Mouse (Mus musculus): ENCODE results near the gene Git2. TPM values are rescaled to one million over a fixed set of nuclear protein-coding genes. Genes with fewer than 3 reads are reported as not detected.

Gene Git2
- polyA plus RNA-seq, 1 experiment from 2014 or later = 39.3 TPM

GRCm38 (mm10) chr5:114772456-114773203 lies 2.7 kb downstream of the Git2 start:
- Histone ChIP-seq H3K9me3 (no peaks in the 10 kb centered on the region), H3K27me3 (ENCODE audit: insufficient read depth, poor library complexity, severe bottlenecking) (no peaks in the 10 kb centered on the region), H3K4me1 (replicated peaks) (peaks cover 51% of the 10 kb centered on the region), H3K4me3 (peak overlapping the region; percentile 99), H3K27ac (peak overlapping the region; percentile 99), H3K36me3 (peaks cover 9% of the 10 kb centered on the region; the same call in 1 of the 2 replicates)
- DNase-seq (ENCODE audit: low spot score) = peak; percentile 47
- 2% methylated on average over 51 of the region's 57 CpGs for WGBS

- peak overlapping the region; percentile 99 for H3K4me3 ChIP-seq
- H3K27ac ChIP-seq = no peak overlapping the region
- peaks cover 9% of the 10 kb centered on the region; the same call in 1 of the 2 replicates for H3K36me3 ChIP-seq
- H3K27me3 ChIP-seq (ENCODE audit: insufficient read depth, poor library complexity, severe bottlenecking) = no peaks in the 10 kb centered on the region
- 83% methylated on average over 8 of the region's 8 CpGs for WGBS
- DNase-seq (ENCODE audit: low spot score) = no peak
- H3K4me1 ChIP-seq (replicated peaks) = peaks cover 48% of the 10 kb centered on the region
- no peaks in the 10 kb centered on the region for H3K9me3 ChIP-seq
Measured at GRCm38 (mm10) chr5:114771796-114772195, 3.5 kb downstream of the Git2 start.

- WGBS = 93% methylated on average over 8 of the region's 8 CpGs
Measured at GRCm38 (mm10) chr5:114769786-114770185, 5.5 kb downstream of the Git2 start.

GRCm38 (mm10) chr5:114767185-114767584 lies 8.1 kb downstream of the Git2 start:
- no peak for DNase-seq (ENCODE audit: low spot score)
- Histone ChIP-seq H3K4me3 (no peak overlapping the region), H3K4me1 (replicated peaks) (peaks cover 18% of the 10 kb centered on the region), H3K27ac (no peak overlapping the region), H3K9me3 (no peaks in the 10 kb centered on the region), H3K36me3 (peaks cover 53% of the 10 kb centered on the region), H3K27me3 (ENCODE audit: insufficient read depth, poor library complexity, severe bottlenecking) (no peaks in the 10 kb centered on the region)
- WGBS = 91% methylated on average over 7 of the region's 7 CpGs

More at GRCm38 (mm10) chr5:114769786-114770185, 5.5 kb downstream of the Git2 start:
- Histone ChIP-seq H3K36me3 (peaks cover 27% of the 10 kb centered on the region), H3K27ac (no peak overlapping the region), H3K4me3 (no peak overlapping the region), H3K4me1 (replicated peaks) (peaks cover 30% of the 10 kb centered on the region), H3K9me3 (no peaks in the 10 kb centered on the region), H3K27me3 (ENCODE audit: insufficient read depth, poor library complexity, severe bottlenecking) (no peaks in the 10 kb centered on the region)
- no peak for DNase-seq (ENCODE audit: low spot score)

- Histone ChIP-seq H3K9me3 (no peaks in the 10 kb centered on the region), H3K4me3 (no peak overlapping the region), H3K4me1 (replicated peaks) (peaks cover 13% of the 10 kb centered on the region), H3K36me3 (peaks cover 58% of the 10 kb centered on the region), H3K27ac (no peak overlapping the region), H3K27me3 (ENCODE audit: insufficient read depth, poor library complexity, severe bottlenecking) (no peaks in the 10 kb centered on the region)
- DNase-seq (ENCODE audit: low spot score) = no peak
- 90% methylated on average over 8 of the region's 8 CpGs for WGBS
Measured at GRCm38 (mm10) chr5:114766686-114767085, 8.6 kb downstream of the Git2 start.

DNA sequence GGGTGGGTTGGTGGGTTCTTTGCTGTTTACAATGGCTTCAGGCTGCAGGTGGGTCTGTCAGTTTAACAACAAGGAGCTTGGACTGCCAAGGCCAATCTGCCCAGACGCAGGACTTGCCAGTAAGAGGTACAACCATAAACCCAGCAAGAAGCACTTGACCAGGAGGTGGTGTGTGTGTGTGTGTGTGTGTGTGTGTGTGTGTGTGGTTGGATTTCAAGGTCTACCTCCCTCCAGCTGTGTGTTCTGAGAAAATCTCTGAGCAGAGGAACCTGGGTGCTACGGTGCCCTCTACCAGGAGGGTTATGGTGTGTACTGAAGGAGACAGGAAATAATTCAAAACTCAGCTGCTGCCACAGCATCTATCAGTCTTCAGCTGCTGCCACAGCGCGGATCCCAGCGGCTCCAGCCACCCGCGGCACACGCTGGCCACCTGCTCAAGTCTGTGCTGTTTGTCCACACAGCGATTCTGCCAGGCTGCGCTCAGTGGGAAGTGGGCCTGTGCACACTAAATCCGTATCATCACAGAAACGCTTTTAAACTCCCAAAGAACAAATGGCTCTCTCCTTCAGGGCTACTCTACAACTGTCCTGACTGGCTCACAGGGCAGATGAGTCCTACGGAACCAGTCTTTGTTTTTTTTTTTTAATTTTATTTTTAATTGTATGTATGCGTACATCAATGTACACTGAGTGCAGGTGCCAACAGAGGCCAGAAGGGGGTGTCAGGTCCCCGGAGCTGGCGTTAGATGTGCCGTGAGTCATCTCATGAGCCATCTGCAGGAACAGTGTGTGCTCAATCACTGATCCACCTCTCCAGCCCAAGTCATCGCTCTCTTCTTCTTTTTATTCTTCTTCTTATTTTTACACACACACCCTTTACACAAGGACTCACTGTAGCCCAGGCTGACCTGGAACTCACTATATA lies 10.2 kb downstream of the Git2 start:
- DNase-seq (ENCODE audit: low spot score) = no peak
- Histone ChIP-seq H3K27ac (no peak overlapping the region), H3K36me3 (peaks cover 74% of the 10 kb centered on the region), H3K9me3 (no peaks in the 10 kb centered on the region), H3K4me1 (replicated peaks) (0 out of 2 replicates have a peak, but pooled peaks cover under 1% of the 10 kb centered on the region), H3K4me3 (no peak overlapping the region), H3K27me3 (ENCODE audit: insufficient read depth, poor library complexity, severe bottlenecking) (no peaks in the 10 kb centered on the region)
- WGBS = 92% methylated on average over 18 of the region's 18 CpGs

GRCm38 (mm10) chr5:114761980-114762379 lies 13.3 kb downstream of the Git2 start:
- DNase-seq (ENCODE audit: low spot score) = no peak
- peaks cover 95% of the 10 kb centered on the region for H3K36me3 ChIP-seq
- no peak overlapping the region for H3K27ac ChIP-seq
- 89% methylated on average over 8 of the region's 8 CpGs for WGBS
- H3K27me3 ChIP-seq (ENCODE audit: insufficient read depth, poor library complexity, severe bottlenecking) = no peaks in the 10 kb centered on the region
- H3K4me3 ChIP-seq = no peak overlapping the region
- H3K4me1 ChIP-seq (replicated peaks) = no peaks in the 10 kb centered on the region
- no peaks in the 10 kb centered on the region for H3K9me3 ChIP-seq

GRCm38 (mm10) chr5:114759536-114760090 lies 15.7 kb downstream of the Git2 start:
- no peaks in the 10 kb centered on the region for H3K4me1 ChIP-seq (replicated peaks)
- H3K4me3 ChIP-seq = no peak overlapping the region
- DNase-seq (ENCODE audit: low spot score) = no peak
- H3K36me3 ChIP-seq = peaks cover 96% of the 10 kb centered on the region
- H3K27ac ChIP-seq = no peak overlapping the region
- H3K9me3 ChIP-seq = no peaks in the 10 kb centered on the region
- H3K27me3 ChIP-seq (ENCODE audit: insufficient read depth, poor library complexity, severe bottlenecking) = no peaks in the 10 kb centered on the region
- 91% methylated on average over 5 of the region's 5 CpGs for WGBS

DNA sequence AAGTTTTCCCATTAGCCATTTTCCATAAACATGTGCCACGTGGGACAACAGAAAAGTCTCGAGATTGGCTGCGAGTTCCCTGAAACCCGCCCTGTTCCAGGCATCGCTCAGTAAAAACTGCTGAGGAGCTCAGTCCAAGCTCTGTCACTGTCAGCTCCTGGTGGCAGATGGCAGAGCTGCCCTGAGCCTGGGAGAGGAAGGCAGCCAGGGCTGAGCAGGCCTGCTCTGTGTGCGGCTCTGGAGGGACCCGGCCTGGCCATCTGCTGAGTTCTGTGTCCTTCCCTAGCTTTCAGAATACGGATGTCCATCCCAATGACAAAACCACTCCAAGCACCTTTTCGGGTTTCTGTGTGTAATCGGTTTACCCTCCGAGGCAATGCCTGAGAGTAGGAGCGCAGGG lies 21.9 kb downstream of the Git2 start:
- Histone ChIP-seq H3K9me3 (no peaks in the 10 kb centered on the region), H3K4me1 (replicated peaks) (no peaks in the 10 kb centered on the region), H3K27ac (peak overlapping the region; percentile 29; the same call in 1 of the 2 replicates), H3K27me3 (ENCODE audit: insufficient read depth, poor library complexity, severe bottlenecking) (no peaks in the 10 kb centered on the region), H3K36me3 (peaks cover 93% of the 10 kb centered on the region), H3K4me3 (no peak overlapping the region)
- no peak for DNase-seq (ENCODE audit: low spot score)
- 88% methylated on average over 12 of the region's 12 CpGs for WGBS

GRCm38 (mm10) chr5:114752397-114752796 lies 22.9 kb downstream of the Git2 start:
- H3K36me3 ChIP-seq = peaks cover 92% of the 10 kb centered on the region
- no peaks in the 10 kb centered on the region for H3K27me3 ChIP-seq (ENCODE audit: insufficient read depth, poor library complexity, severe bottlenecking)
- no peaks in the 10 kb centered on the region for H3K9me3 ChIP-seq
- no peak overlapping the region for H3K4me3 ChIP-seq
- no peak overlapping the region for H3K27ac ChIP-seq
- no peaks in the 10 kb centered on the region for H3K4me1 ChIP-seq (replicated peaks)
- no peak for DNase-seq (ENCODE audit: low spot score)
- 93% methylated on average over 10 of the region's 10 CpGs for WGBS

DNA sequence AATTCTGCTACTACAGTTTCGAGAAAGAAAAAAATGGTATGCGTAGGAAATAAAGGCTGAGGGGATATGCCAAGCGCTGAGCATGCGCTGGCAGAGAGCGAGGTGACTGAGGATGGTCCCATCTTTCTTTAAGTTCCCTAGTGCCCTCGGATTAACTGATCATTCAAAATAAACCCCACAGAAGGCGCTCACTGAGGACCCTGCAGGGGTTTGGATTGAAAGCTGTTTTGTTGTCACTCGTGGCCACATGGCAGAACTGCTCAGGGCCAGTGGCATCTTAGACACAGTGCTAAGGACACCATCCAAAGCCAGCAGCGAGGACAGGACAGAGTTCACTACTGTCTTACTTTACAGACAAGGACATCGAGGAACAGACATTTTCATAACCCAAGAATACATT lies 25.0 kb downstream of the Git2 start:
- Histone ChIP-seq H3K27ac (no peak overlapping the region), H3K27me3 (ENCODE audit: insufficient read depth, poor library complexity, severe bottlenecking) (no peaks in the 10 kb centered on the region), H3K4me1 (replicated peaks) (no peaks in the 10 kb centered on the region), H3K4me3 (no peak overlapping the region), H3K9me3 (no peaks in the 10 kb centered on the region), H3K36me3 (peaks cover 89% of the 10 kb centered on the region)
- no peak for DNase-seq (ENCODE audit: low spot score)
- 86% methylated on average over 10 of the region's 10 CpGs for WGBS

DNA sequence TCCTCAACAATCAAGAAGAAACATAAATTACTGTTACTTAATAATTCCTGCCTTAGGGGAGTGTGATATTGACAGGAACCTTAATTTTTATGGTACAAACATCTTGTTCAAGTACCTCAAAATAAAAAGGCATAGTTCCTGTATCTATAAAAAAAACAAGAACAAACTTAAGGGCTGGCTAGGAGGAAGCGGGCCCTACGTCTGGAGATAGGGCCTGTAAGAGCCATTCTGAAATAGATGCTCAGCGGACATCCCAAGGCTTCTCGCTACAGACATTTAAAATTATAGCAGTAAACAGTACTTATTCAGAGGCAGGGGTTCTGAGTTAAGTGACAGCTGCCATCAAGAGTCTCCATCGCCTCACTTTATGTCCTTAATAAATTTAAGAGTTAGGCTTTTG lies 27.8 kb downstream of the Git2 start:
- Histone ChIP-seq H3K4me1 (replicated peaks) (no peaks in the 10 kb centered on the region), H3K27me3 (ENCODE audit: insufficient read depth, poor library complexity, severe bottlenecking) (no peaks in the 10 kb centered on the region), H3K27ac (no peak overlapping the region), H3K36me3 (peaks cover 89% of the 10 kb centered on the region), H3K9me3 (no peaks in the 10 kb centered on the region), H3K4me3 (no peak overlapping the region)
- no peak for DNase-seq (ENCODE audit: low spot score)
- 94% methylated on average over 5 of the region's 5 CpGs for WGBS
